Mouse (Mus musculus) kidney, adult 2 months (tissue): ENCODE measurements around the gene H2-T24. TPM values are rescaled to one million over a fixed set of nuclear protein-coding genes. Genes with fewer than 3 reads are reported as not detected.

Experiments
- DNase-seq: peaks from one replicate; pipeline ENCODE4 v3.0.0; 2021
- H3K27ac ChIP-seq: fragments of 200-500 bp; 2 replicates; pipeline ENCODE4 v1.5.1; 2012; ENCODE audit warnings: low read depth, low read length, control low read depth, inconsistent platforms; ENCODE audit not compliant: insufficient read depth
- H3K27me3 ChIP-seq: fragments of 200-500 bp; replicated peaks from 2 replicates; pipeline ENCODE4 v1.6.1; 2012; ENCODE audit warnings: mild to moderate bottlenecking, moderate library complexity, low read length, inconsistent platforms; ENCODE audit not compliant: control insufficient read depth, insufficient read depth
- H3K36me3 ChIP-seq: fragments of 200-500 bp; 2 replicates; pipeline ENCODE4 v1.6.1; 2012; ENCODE audit warnings: mild to moderate bottlenecking, moderate library complexity, low read length, inconsistent platforms; ENCODE audit not compliant: control insufficient read depth, insufficient read depth
- H3K4me1 ChIP-seq: fragments of 200-500 bp; 2 replicates; pipeline ENCODE4 v1.6.1; 2011; ENCODE audit warnings: low read length; ENCODE audit not compliant: control insufficient read depth, insufficient read depth
- H3K4me3 ChIP-seq: fragments of 200-500 bp; 2 replicates; pipeline ENCODE4 v1.5.1; 2011; ENCODE audit warnings: mild to moderate bottlenecking, low read depth, low read length, control low read depth; ENCODE audit not compliant: insufficient read depth
- CTCF ChIP-seq: fragments of 200-500 bp; conservative IDR thresholded peaks from 2 replicates; pipeline ENCODE4 v1.5.1; 2011; ENCODE audit warnings: low read depth, mild to moderate bottlenecking, control low read depth, low read length, moderate library complexity, mixed read lengths; ENCODE audit not compliant: insufficient read depth, insufficient read length
- POLR2A ChIP-seq: fragments of 200-500 bp; IDR thresholded peaks from one replicate; pipeline ENCODE4 v1.6.1; 2011; ENCODE audit warnings: low read depth, low read length, control low read depth
- WGBS: fragments of 180-500 bp; shearing (Covaris S2); methylation state at CpG from one replicate; pipeline ENCODE4 v1.1.7; 2018; 5-methylcytosine and 5-hydroxymethylcytosine counted together
- polyA plus RNA-seq: library from polyadenylated mRNA; depleted of rRNA; stranded (reverse); fragments of >200 nt; gene quantifications from 2 replicates; pipeline ENCODE4 v1.2.3, GENCODE M21; 2012

H2-T24 gene
- polyA plus RNA-seq, 1 experiment = 5.4 TPM

DNA sequence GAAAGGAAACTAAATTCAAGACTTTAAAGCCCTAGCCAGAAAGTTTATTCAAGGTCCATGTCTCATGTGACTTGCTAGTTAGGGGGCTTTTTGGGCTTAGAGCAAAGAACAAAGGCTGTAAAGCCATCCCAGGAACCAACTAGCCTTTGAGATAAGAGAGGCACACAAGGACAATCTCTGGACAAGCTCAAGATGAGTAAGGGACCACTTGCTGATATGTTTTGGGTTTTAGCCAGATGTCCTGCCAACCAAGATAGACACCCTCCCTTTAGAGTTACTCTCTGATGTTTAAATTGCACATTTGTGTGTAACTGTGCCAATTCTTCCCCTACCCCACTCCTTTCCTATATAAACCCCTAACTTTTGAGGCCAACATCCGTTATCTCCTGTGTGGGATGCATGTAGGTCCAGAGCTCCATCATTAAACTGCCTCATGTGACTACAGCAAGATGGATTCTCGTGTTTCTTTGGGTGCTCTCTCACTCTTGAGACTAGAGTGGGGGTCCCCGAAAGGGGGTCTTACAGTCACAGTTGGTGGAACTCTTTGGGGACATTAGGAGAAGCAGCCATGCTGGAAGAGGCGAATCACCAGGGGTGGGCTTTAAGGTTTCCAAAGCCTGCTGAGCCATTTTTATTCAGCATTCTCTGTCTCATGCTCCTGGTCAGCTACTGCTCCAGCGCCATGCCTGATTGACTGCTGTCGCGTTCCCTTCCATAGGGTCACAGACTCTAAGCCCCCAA lies 8.7 kb upstream of the H2-T24 start:
- Histone ChIP-seq H3K27ac (no peak overlapping the region), H3K27me3 (no peaks in the 10 kb centered on the region), H3K36me3 (no peaks in the 10 kb centered on the region), H3K4me3 (no peak overlapping the region), H3K4me1 (no peaks in the 10 kb centered on the region)
- no peak for TF ChIP-seq POLR2A
- TF ChIP-seq CTCF = no peak
- 79% methylated on average over 7 of the region's 7 CpGs for WGBS
- DNase-seq = no peak

DNA sequence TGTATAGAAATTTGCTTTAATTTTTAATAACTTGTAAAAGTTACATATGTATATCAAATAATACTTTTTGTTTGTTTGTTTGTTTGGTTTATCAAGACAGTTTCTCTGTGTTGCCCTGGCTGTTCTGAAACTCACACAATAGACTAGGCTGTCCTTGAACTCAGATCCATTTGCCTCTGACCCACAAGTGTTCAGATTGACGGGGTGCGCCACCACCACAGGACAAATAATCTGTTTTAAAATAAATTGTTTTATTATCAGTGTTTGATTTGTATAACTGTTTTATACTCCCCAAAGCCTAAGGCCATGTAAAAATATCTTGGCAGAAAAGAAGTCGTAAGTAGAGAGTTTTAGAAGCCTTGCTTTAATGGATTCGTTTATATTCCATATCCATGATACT lies 7.3 kb upstream of the H2-T24 start:
- H3K27ac ChIP-seq = no peak overlapping the region
- TF ChIP-seq CTCF = no peak
- TF ChIP-seq POLR2A = no peak
- no peaks in the 10 kb centered on the region for H3K4me1 ChIP-seq
- H3K4me3 ChIP-seq = no peak overlapping the region
- H3K27me3 ChIP-seq = no peaks in the 10 kb centered on the region
- H3K36me3 ChIP-seq = no peaks in the 10 kb centered on the region
- WGBS = 88% methylated on average over 4 of the region's 4 CpGs
- DNase-seq = no peak

DNA sequence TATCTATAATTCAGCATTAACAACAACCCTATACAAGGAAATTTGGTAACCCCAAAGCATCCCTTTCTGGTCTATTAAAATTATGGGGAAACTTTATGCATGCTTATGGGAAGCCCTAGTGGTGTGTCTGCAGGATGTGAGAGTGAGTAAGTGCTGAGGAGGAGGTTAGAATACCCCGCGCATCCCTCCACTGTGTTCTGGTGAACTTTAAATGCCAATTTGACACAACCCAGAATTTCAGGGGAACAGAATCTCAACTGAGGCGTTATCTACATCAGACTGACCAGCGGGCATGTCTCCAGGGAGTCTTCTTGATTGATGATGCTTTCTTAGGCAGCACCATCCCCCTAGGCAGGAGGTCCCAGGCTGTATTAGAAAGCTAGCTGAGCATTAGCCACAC lies 5.5 kb upstream of the H2-T24 start:
- WGBS = 72% methylated on average over 4 of the region's 4 CpGs

DNA sequence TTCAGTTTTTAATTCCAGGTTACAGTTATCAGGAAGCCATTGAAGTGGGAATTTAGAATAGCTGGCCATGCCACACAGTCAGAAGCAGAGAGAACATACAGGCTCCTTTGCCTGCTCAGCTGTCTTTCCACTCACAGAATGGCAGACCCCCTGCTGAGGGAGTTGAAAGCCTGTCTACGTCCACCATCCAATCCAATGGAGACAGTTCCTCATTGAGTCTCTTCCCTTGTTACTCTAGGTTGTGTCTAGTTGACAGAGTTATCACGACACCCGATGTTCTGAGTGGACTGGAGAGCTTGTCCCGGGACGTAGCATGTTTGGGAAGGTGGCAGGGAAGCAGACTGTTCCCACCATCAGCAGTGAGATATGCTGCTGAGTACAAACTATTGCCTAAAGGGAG lies 4.8 kb upstream of the H2-T24 start:
- no peak overlapping the region for H3K4me3 ChIP-seq
- H3K27ac ChIP-seq = no peak overlapping the region
- no peaks in the 10 kb centered on the region; the same call in 1 of the 2 replicates for H3K4me1 ChIP-seq
- H3K27me3 ChIP-seq = no peaks in the 10 kb centered on the region
- WGBS = 84% methylated on average over 5 of the region's 5 CpGs
- no peak for TF ChIP-seq POLR2A
- no peak for TF ChIP-seq CTCF
- DNase-seq = no peak
- H3K36me3 ChIP-seq = no peaks in the 10 kb centered on the region

More for the DNA sequence above, 5.5 kb upstream of the H2-T24 start:
- no peak overlapping the region for H3K27ac ChIP-seq
- no peaks in the 10 kb centered on the region; the same call in 1 of the 2 replicates for H3K4me1 ChIP-seq
- no peak overlapping the region for H3K4me3 ChIP-seq
- no peaks in the 10 kb centered on the region for H3K27me3 ChIP-seq
- TF ChIP-seq POLR2A (no peak), CTCF (no peak)
- no peaks in the 10 kb centered on the region for H3K36me3 ChIP-seq
- DNase-seq = no peak

DNA sequence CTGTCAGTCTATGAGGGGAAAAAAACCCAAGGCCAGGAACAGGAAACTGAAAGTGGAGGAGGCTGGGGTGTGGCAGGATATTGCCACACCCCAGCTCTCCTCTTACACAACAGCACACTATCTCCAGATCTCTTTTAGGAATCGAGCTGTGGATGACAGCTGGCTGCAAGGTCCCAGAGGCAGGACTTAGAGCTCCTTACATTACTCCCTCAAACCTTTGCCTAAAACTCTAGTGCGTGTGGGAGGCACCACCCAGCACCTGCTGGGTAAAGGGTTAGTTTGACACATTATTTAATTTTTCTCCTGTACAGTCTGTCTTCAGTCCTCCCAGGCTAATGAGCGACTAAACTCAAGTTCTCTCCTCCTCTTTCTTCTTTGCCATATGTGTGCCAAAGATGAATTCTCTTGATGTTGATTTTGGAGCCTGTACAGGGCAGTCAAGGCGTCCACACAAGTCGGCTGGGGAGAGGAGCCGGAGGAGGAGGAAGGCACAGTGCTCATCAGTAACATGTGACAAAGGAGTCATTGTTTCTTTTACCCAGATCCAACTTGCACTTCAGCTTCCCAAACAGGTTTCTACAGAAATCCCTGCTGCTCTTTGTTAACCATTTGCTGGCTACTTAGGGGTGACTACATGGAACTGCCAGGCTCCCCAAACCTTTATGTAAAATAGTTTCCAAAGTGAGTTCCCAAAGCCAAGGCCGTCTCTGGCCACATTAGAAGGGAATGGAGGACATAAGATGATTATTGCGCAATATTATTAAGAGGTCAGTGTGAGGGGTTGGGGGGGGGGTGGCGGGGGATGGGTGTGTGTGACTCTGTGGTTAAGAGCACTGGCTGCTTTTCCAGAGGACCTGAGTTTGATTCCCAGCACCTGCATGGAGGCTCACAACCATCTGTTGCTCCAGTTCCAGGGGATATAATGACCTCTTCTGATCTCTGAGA lies 3.6 kb upstream of the H2-T24 start:
- 43% methylated on average over 9 of the region's 9 CpGs for WGBS
- no peak overlapping the region for H3K4me3 ChIP-seq

DNA sequence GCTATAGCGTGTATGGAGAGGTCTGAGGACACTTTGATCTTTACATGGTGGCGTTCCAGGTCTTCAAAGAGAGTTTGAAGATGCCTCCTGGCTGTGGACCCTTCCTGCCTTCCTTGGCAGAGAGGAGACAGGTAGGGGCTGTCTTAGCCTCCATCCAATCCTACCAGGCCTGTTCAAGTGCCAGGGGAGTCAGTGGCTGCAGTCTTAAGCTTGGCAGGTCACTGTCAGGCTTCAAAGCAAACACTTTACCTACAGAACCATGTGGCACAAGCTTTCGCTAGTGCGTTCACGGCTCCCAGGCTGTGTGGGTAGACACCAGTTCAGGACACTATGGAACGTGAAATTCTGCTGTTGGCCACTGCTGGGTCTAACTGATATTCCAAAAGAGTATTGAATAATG lies 2.6 kb upstream of the H2-T24 start:
- H3K27me3 ChIP-seq = no peaks in the 10 kb centered on the region
- no peak overlapping the region for H3K4me3 ChIP-seq
- DNase-seq = no peak
- H3K27ac ChIP-seq = peak overlapping the region; percentile 4; the same call in 1 of the 2 replicates
- TF ChIP-seq POLR2A (no peak), CTCF (no peak)
- H3K36me3 ChIP-seq = no peaks in the 10 kb centered on the region
- WGBS = 93% methylated on average over 6 of the region's 6 CpGs
- no peaks in the 10 kb centered on the region; the same call in 1 of the 2 replicates for H3K4me1 ChIP-seq

More for the DNA sequence above, 3.6 kb upstream of the H2-T24 start:
- Histone ChIP-seq H3K27ac (peak overlapping the region; percentile 71), H3K27me3 (no peaks in the 10 kb centered on the region), H3K4me1 (no peaks in the 10 kb centered on the region; the same call in 1 of the 2 replicates), H3K36me3 (no peaks in the 10 kb centered on the region)
- DNase-seq = peak; percentile 73
- no peak for TF ChIP-seq POLR2A
- no peak for TF ChIP-seq CTCF

DNA sequence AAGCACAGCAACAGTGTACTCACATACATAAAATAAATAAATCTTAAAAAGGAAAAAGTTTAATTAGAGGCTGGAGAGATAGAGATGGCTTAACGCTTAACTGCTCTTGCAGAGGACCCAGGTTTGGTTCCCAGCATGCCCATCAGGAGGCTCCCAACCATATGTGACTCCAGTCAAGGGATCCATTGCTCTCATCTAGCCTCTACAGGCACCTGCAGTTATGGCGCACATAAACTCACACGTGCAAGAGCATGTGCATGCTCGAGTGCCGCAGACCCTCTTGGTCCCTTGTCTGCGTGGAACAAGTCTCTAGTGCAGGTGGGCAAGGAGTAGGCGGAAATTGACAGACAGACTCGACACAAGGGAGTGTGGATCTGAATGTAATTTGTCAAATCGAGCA lies 1.7 kb upstream of the H2-T24 start:
- Histone ChIP-seq H3K36me3 (no peaks in the 10 kb centered on the region), H3K4me3 (no peak overlapping the region), H3K4me1 (no peaks in the 10 kb centered on the region; the same call in 1 of the 2 replicates), H3K27ac (no peak overlapping the region), H3K27me3 (no peaks in the 10 kb centered on the region)
- 93% methylated on average over 9 of the region's 9 CpGs for WGBS
- no peak for DNase-seq
- no peak for TF ChIP-seq CTCF
- TF ChIP-seq POLR2A = no peak
